In the genomic region with DNA sequence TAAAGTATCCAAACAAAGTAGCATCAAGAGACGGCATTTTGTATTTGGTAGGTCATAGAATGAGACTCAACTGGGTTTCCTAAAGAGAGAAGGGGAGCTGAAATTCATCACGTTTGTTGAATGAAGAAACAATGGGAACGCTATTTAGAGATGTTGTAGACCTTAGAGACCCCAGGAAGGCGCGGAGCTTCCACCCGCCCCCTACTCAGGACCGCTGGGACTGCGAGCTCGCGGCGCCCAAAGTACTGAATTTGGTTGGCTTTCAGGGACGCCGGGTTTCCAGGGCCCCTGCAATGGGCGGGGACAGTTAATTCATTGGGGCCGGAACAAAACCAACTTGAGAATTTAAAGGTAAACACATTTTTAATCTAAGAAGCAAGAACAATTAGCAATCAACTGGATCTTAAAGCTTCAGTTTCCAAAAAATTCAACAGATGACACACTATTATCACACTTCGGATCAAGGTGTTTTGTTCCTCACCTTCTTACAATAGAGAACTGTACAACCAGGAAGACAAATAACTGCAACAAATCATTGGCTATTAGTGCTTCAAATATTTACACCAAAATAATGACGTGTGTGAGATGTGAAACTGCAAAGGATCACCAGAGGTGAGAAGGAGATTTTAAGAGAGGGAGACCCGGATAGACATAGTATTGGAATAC, we compare ENCODE assay signal across 8 mouse cellular contexts. TPM values are rescaled to one million over a fixed set of nuclear protein-coding genes. Genes with fewer than 3 reads are reported as not detected.
DNase-seq lines count a peak whose midpoint lies in the region; ATAC-seq and TF ChIP-seq lines count a peak whose summit lies in the region.

A gene (minus strand): TSS at position 236 of the 666 bp plus-strand sequence.

- peaks cover 9% of the 10 kb centered on the region for H3K4me1 ChIP-seq in forebrain, embryonic 16.5 days (replicated peaks; ENCODE audit: control insufficient read depth, insufficient read depth, low read length)
- H3K4me1 ChIP-seq in lung, embryonic 15.5 days = peaks cover 9% of the 10 kb centered on the region; the same call in 1 of the 2 replicates

- H3K36me3 ChIP-seq in forebrain, embryonic 16.5 days (ENCODE audit: control insufficient read depth, insufficient read depth) = no peaks in the 10 kb centered on the region
- H3K36me3 ChIP-seq in lung, embryonic 15.5 days = no peaks in the 10 kb centered on the region

- H3K27ac ChIP-seq in forebrain, embryonic 16.5 days (ENCODE audit: low read length) = peak within 1 kb of the TSS; percentile 89
- peak within 1 kb of the TSS; percentile 97 for H3K27ac ChIP-seq in layer of hippocampus, adult 2 months
- peak within 1 kb of the TSS; percentile 82 for H3K27ac ChIP-seq in lung, embryonic 15.5 days

- peak within 1 kb of the TSS; percentile 67 for H3K4me3 ChIP-seq in forebrain, embryonic 16.5 days (replicated peaks; ENCODE audit: low read length)
- peak within 1 kb of the TSS; percentile 67 for H3K4me3 ChIP-seq in layer of hippocampus, adult 2 months
- peak within 1 kb of the TSS; percentile 57 for H3K4me3 ChIP-seq in lung, embryonic 15.5 days

- under 1% methylated on average over 18 of the region's 18 CpGs for WGBS in forebrain, embryonic 16.5 days
- WGBS in lung, embryonic 15.5 days = 1% methylated on average over 18 of the region's 18 CpGs

- DNase-seq in MEL-GATA-1-ER (ENCODE audit: extremely low read depth, low read depth) = peak; percentile 94
- DNase-seq in cerebellum, adult 11-12 months = peak; percentile 75
- DNase-seq in heart, postnatal 25 days (ENCODE audit: low spot score) = peak; percentile 24
- DNase-seq in layer of hippocampus, adult 2 months (ENCODE audit: low spot score in 2 of 2) = peak; percentile 73 to 77
- DNase-seq in ovary, postnatal 10 days (ENCODE audit: low spot score) = peak; percentile 21
- peak; percentile 67 to 74 for DNase-seq in thymus, postnatal 36 days

- peak within 1 kb of the TSS; percentile 69 for H3K4me2 ChIP-seq in forebrain, embryonic 16.5 days (ENCODE audit: low read length)
- peak within 1 kb of the TSS; percentile 81 for H3K4me2 ChIP-seq in lung, embryonic 15.5 days

- peak; percentile 83 for ATAC-seq in forebrain, embryonic 16.5 days
- ATAC-seq in lung, embryonic 15.5 days (ENCODE audit: borderline replicate concordance, extremely low read depth, low FRiP score, low TSS enrichment) = peak; percentile 80; the same call in 1 of the 2 replicates

- H3K9ac ChIP-seq in forebrain, embryonic 16.5 days (replicated peaks; ENCODE audit: low read depth, low read length) = peak within 1 kb of the TSS; percentile 64
- peak within 1 kb of the TSS; percentile 51 for H3K9ac ChIP-seq in lung, embryonic 15.5 days

- no peak for TF ChIP-seq CTCF in layer of hippocampus, adult 2 months (conservative IDR thresholded peaks at IDR 0.05)

- no peaks in the 10 kb centered on the region for H3K9me3 ChIP-seq in forebrain, embryonic 16.5 days (ENCODE audit: control insufficient read depth, low read length)
- H3K9me3 ChIP-seq in lung, embryonic 15.5 days = no peaks in the 10 kb centered on the region

- intact Hi-C loops in heart, postnatal 25 days (cut with DNase I) = loop anchor here (10.0 kb wide), 1 partner anchor 174 kb away; a partner anchor contains a TSS

- no peaks in the 10 kb centered on the region for H3K27me3 ChIP-seq in forebrain, embryonic 16.5 days (replicated peaks; ENCODE audit: control insufficient read depth, insufficient read depth, low read length)
- H3K27me3 ChIP-seq in lung, embryonic 15.5 days = no peaks in the 10 kb centered on the region

RNA-seq across cellular contexts. Expression of the gene that starts here (rescaled TPM):
- polyA plus RNA-seq in forebrain, embryonic 16.5 days (2015; fragmentation: Nextera tagmentation; extraction: Ambion mirVana) = 55.3 and 57.4 TPM in 2 replicates
- 10 to 100 TPM; 20.5 to 26.0 TPM for total RNA-seq in heart, postnatal 25 days (2021)
- total RNA-seq in layer of hippocampus, adult 2 months (2021) = 10 to 100 TPM; 45.5 to 48.3 TPM
- 32.2 and 33.4 TPM in 2 replicates for polyA plus RNA-seq in lung, embryonic 15.5 days (2015; fragmentation: Nextera tagmentation; extraction: Ambion mirVana)

Comparison
In these comparisons a context has a peak if more than half of its experiments do, and no peak if none do; other contexts are left out.
1. Peak in every context shown above with its lines: DNase-seq, ATAC-seq, H3K4me3 ChIP-seq and H3K27ac ChIP-seq.
2. DNase-seq: peak in every context shown above with its lines; median percentile 94 in MEL-GATA-1-ER; 75 in cerebellum, adult 11-12 months; 75 in layer of hippocampus, adult 2 months; 70 in thymus, postnatal 36 days; 24 in heart, postnatal 25 days; 21 in ovary, postnatal 10 days.